Mouse (Mus musculus) hindbrain, embryonic 15.5 days (tissue): ENCODE measurements around the gene Adcy9. TPM values are rescaled to one million over a fixed set of nuclear protein-coding genes. Genes with fewer than 3 reads are reported as not detected.

ENCODE experiments used
- ATAC-seq: fragments of 200-750 bp; cut with Nextera tagmentation; 2 replicates; pipeline ENCODE4 v1.8.0; 2017; ENCODE audit warnings: low read depth, moderate number of reproducible peaks, moderate TSS enrichment; ENCODE audit not compliant: low FRiP score
- H3K27ac ChIP-seq: fragments of 300-500 bp; sonication (generic); replicated peaks from 2 replicates; pipeline ENCODE4 v1.5.1; 2015; ENCODE audit warnings: mild to moderate bottlenecking, inconsistent platforms
- H3K27me3 ChIP-seq: fragments of 300-500 bp; sonication (generic); 2 replicates; pipeline ENCODE4 v1.6.1; 2015; ENCODE audit warnings: control low read depth, inconsistent platforms
- H3K36me3 ChIP-seq: fragments of 300-500 bp; sonication (generic); 2 replicates; pipeline ENCODE4 v1.6.1; 2015; ENCODE audit warnings: control low read depth, inconsistent platforms
- H3K4me1 ChIP-seq: fragments of 300-500 bp; sonication (generic); replicated peaks from 2 replicates; pipeline ENCODE4 v1.6.1; 2015; ENCODE audit warnings: control low read depth, inconsistent platforms
- H3K4me2 ChIP-seq: fragments of 300-500 bp; sonication (generic); 2 replicates; pipeline ENCODE4 v1.6.1; 2015; ENCODE audit warnings: moderate library complexity, mild to moderate bottlenecking, inconsistent platforms
- H3K4me3 ChIP-seq: fragments of 300-500 bp; sonication (generic); 2 replicates; pipeline ENCODE4 v1.5.1; 2015; ENCODE audit warnings: mild to moderate bottlenecking, inconsistent platforms
- H3K9ac ChIP-seq: fragments of 300-500 bp; sonication (generic); 2 replicates; pipeline ENCODE4 v1.6.1; 2015; ENCODE audit warnings: inconsistent platforms
- H3K9me3 ChIP-seq: fragments of 300-500 bp; sonication (generic); 2 replicates; pipeline ENCODE4 v1.6.1; 2016; ENCODE audit warnings: control low read depth, inconsistent platforms
- WGBS: fragments of 180-500 bp; shearing (Covaris S2); methylation state at CpG from one replicate; pipeline ENCODE4 v1.1.7; 2015; 5-methylcytosine and 5-hydroxymethylcytosine counted together
- polyA plus RNA-seq: library from polyadenylated mRNA; unstranded; fragments of >200 nt; fragmentation: Nextera tagmentation; extraction: Ambion mirVana; gene quantifications from 2 replicates; pipeline ENCODE4 v1.2.1, GENCODE M21; 2015

Gene Adcy9
- polyA plus RNA-seq, 1 experiment from 2014 or later = 4.9 TPM

DNA sequence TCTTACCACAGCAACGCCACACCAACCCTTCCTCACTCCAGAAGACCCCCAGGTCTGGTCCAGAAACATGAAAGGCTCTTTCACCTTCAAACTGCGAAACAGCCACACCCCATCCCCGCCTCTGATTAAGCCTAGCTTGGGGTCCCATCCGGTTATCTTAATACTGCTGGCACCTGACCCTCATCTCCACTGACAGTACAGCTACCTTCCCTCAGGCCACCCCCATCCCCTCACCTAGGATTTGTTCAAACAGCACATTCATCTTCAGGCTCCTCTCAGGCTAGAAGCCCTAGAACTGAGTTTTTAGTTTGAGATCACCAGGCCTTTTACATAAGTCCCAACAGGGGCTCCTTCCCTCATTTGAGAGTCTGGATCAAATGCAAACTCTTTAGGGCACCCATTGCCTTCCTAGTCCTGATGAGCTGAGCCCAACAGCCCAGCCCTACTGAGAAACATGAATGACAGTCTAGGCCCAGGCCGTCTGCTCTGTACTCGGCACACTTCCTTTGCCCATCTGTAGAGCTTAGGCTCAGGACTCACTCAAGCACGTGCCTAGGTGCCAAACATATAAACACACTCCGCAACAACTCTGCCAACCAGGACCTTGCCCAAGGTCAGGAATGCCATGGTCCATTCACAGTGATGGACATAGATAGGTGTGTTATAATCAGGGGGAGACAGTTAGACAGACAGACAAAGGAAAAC is 5.3 kb downstream of the Adcy9 start:
- no peak for ATAC-seq
- H3K9ac ChIP-seq = no peak overlapping the region

DNA sequence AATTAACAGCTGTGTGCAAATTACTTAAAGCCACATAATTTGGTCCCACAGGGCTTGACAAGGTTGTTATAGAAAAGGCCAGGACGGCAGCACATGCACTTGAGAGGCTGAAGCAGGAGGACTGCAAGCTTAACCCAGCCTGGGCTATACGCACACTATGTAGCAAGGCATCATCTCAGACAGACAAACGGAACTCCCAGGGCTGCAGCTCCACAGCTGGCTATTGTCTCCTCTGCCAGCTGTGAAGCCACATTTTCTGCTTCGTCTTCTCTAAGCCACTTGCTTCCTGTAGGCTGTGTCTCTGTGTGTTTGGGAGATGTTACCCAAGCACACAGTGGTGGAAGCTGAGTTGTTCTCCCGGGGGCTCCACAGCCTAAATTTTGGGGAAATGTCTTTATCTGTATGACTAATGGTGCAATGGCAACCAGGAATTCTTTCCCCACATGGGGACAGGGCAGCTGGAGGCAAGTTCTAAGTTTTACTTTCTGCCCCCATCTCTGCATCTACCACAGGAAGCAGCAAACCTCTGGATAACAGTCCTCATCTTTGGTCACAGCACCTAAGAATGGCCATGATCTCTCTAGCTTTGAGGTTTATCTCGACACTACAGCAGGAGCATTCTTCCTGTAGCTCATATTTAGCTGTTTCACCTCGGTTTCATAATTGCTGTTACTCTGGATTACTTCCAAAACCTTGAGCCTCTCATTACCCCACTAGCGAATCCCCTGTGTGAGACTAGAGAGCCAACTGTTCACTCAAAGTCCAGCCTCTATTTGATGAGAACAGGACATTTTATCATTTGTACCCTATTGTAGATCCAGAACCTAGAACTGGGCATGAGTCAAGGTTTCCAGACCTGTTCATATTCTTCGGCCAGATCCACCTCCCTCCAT is 6.1 kb downstream of the Adcy9 start:
- no peak for ATAC-seq
- no peaks in the 10 kb centered on the region for H3K9me3 ChIP-seq
- no peaks in the 10 kb centered on the region for H3K36me3 ChIP-seq
- no peaks in the 10 kb centered on the region for H3K27me3 ChIP-seq
- peak overlapping the region; percentile 95 for H3K4me2 ChIP-seq
- H3K27ac ChIP-seq = no peak overlapping the region
- H3K4me1 ChIP-seq = peaks cover 59% of the 10 kb centered on the region
- H3K4me3 ChIP-seq = no peak overlapping the region
- no peak overlapping the region for H3K9ac ChIP-seq
- 67% methylated on average over 9 of the region's 9 CpGs for WGBS

More for the DNA sequence above, 5.3 kb downstream of the Adcy9 start:
- peak overlapping the region; percentile 95 for H3K4me2 ChIP-seq
- no peak overlapping the region for H3K27ac ChIP-seq
- H3K27me3 ChIP-seq = no peaks in the 10 kb centered on the region
- H3K36me3 ChIP-seq = no peaks in the 10 kb centered on the region
- 78% methylated on average over 8 of the region's 8 CpGs for WGBS
- H3K4me1 ChIP-seq = peaks cover 61% of the 10 kb centered on the region
- H3K9me3 ChIP-seq = no peaks in the 10 kb centered on the region
- H3K4me3 ChIP-seq = peak overlapping the region; percentile 17

DNA sequence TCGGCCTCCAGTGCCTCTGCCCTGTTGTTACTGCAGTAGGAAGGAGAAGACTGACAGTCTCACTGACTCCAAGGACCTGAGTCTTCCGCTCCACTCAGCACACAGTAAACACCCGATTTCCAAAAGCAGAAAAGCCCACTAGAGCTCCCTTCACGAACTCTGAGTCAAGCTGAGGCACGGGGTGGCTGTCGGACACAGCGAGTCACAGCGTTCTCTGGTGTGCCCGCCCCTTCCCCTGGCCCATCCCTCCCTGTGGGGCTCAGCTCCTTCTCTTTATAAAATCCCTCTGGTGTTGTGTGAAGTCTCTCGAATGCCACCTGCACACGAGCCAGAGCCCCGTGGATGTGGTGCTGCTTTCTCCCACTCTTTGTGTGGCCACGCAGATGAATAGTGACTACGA is 7.0 kb downstream of the Adcy9 start:
- WGBS = 50% methylated on average over 14 of the region's 14 CpGs
- Histone ChIP-seq H3K27ac (no peak overlapping the region), H3K4me2 (no peak overlapping the region), H3K9ac (no peak overlapping the region), H3K27me3 (no peaks in the 10 kb centered on the region), H3K4me3 (no peak overlapping the region), H3K9me3 (no peaks in the 10 kb centered on the region), H3K36me3 (no peaks in the 10 kb centered on the region), H3K4me1 (peaks cover 49% of the 10 kb centered on the region)
- no peak for ATAC-seq

DNA sequence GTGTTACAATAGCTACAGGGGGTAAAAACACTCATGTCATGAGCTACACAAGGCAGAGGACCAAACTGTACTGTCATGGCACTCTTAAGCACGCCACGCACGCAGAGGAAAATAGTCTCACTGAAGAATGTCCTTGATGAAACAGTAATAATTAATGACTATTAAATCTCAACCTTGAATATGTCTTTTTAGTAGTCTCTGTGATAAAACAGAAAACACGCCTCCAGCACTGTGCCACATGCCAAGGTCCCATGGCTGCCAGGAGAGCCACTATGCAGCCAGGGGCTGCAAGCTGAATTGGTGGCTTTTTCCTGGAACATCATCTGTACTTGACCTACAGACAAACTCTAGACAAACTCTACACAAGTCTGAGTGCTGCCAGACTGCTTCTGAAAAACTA is 8.0 kb downstream of the Adcy9 start:
- Histone ChIP-seq H3K9ac (no peak overlapping the region), H3K36me3 (no peaks in the 10 kb centered on the region), H3K27ac (no peak overlapping the region), H3K4me1 (peaks cover 39% of the 10 kb centered on the region), H3K4me3 (no peak overlapping the region), H3K27me3 (no peaks in the 10 kb centered on the region), H3K4me2 (no peak overlapping the region), H3K9me3 (no peaks in the 10 kb centered on the region)
- 90% methylated on average over 4 of the region's 4 CpGs for WGBS
- ATAC-seq = no peak

DNA sequence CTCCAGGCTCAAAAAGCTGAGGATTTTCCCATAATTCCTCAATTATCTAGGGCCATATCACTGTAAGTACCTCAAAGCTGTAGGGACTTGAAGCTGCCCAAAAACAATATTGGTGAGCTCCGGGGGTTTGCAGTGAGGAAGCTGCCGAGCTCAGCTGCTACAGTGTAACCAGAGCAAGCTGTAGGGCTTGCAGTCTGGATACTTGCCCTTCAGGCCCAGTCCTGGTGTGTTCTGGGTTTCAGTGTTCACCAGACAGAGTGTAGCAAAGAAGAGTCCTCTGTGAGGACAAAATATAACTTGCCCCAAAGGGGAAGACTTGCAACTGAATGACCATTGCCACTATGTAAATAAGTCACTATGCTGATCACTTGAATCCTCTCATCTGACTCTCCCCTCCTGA is 9.0 kb downstream of the Adcy9 start:
- Histone ChIP-seq H3K36me3 (no peaks in the 10 kb centered on the region), H3K4me1 (peaks cover 31% of the 10 kb centered on the region), H3K27me3 (no peaks in the 10 kb centered on the region), H3K27ac (no peak overlapping the region), H3K9ac (no peak overlapping the region), H3K4me3 (no peak overlapping the region), H3K9me3 (no peaks in the 10 kb centered on the region), H3K4me2 (no peak overlapping the region)
- no peak for ATAC-seq
- WGBS = 68% methylated on average over 2 of the region's 2 CpGs

DNA sequence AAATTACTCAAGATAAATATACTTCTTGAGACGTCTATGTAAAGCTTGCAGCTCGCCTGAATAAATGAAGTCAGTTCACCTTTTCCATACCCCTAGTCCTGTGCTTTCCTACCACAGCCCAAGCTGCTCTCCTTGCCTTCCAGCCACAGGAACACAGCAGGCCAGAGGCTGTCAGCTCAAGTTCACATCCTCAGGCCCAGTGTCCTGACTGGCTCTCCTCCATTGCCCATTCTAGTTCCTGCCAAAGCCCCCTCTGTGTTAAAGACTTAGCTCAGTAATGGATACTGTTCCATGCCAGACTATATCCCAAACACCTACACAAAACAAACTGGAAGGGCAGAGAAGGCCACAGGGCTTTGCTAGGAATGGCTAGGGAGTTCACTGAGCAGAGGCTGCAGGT is 12.8 kb downstream of the Adcy9 start:
- no peak overlapping the region for H3K4me3 ChIP-seq
- 75% methylated on average over 2 of the region's 2 CpGs for WGBS
- no peak for ATAC-seq

DNA sequence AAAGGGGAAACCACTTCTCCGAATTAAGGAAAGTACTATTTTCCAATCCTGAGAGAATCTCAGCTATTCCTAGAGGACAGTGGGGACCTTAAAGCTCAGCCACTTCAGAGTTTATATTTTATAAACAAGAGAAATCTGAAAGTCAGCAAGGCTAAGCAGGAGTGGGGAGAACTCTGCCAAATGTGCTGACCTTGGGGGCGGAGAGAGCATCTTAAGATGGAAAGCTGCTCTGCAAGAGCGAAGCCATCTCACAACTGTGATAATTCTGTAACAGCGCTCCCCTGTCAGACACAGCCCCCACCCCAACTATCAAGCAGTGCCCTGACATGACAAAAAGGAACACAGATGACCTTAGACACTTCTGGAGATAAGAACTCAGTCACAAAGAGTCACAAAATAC is 13.6 kb downstream of the Adcy9 start:
- Histone ChIP-seq H3K4me3 (no peak overlapping the region), H3K27ac (no peak overlapping the region), H3K27me3 (no peaks in the 10 kb centered on the region), H3K9me3 (no peaks in the 10 kb centered on the region), H3K4me2 (no peak overlapping the region), H3K9ac (no peak overlapping the region), H3K4me1 (no peaks in the 10 kb centered on the region; the same call in 1 of the 2 replicates), H3K36me3 (no peaks in the 10 kb centered on the region)
- no peak for ATAC-seq
- 84% methylated on average over 4 of the region's 4 CpGs for WGBS

More for the DNA sequence above, 12.8 kb downstream of the Adcy9 start:
- Histone ChIP-seq H3K9ac (no peak overlapping the region), H3K27ac (no peak overlapping the region), H3K36me3 (no peaks in the 10 kb centered on the region), H3K4me2 (no peak overlapping the region), H3K27me3 (no peaks in the 10 kb centered on the region), H3K9me3 (no peaks in the 10 kb centered on the region), H3K4me1 (no peaks in the 10 kb centered on the region; the same call in 1 of the 2 replicates)

DNA sequence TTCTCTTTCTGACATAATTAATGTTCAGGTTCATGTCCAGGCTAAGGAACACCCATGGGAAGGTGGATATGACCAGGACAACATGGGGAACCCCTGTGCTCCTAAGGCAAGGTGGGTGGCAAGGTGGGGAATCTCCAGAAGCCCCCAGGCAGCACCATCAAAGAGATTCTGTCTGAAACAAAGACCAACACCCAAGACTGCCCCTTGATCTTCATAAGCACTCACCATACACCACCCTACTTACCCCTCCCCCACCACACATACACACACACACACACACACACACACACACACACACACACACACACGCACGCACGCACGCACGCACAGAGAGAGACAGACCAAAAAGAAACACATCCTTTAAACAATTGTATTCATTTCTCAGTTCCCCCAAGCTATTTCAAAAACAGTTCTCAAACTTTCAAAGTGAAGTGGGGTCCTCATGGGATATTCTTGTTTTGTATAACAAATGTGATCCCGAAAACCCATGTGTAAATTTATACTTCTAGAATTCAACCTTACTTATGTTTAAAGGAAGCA is 14.2 kb downstream of the Adcy9 start:
- Histone ChIP-seq H3K27me3 (no peaks in the 10 kb centered on the region), H3K4me2 (no peak overlapping the region), H3K27ac (no peak overlapping the region), H3K4me1 (no peaks in the 10 kb centered on the region; the same call in 1 of the 2 replicates), H3K4me3 (no peak overlapping the region), H3K9ac (no peak overlapping the region), H3K9me3 (no peaks in the 10 kb centered on the region), H3K36me3 (no peaks in the 10 kb centered on the region)
- no peak for ATAC-seq
- 84% methylated on average over 6 of the region's 6 CpGs for WGBS

DNA sequence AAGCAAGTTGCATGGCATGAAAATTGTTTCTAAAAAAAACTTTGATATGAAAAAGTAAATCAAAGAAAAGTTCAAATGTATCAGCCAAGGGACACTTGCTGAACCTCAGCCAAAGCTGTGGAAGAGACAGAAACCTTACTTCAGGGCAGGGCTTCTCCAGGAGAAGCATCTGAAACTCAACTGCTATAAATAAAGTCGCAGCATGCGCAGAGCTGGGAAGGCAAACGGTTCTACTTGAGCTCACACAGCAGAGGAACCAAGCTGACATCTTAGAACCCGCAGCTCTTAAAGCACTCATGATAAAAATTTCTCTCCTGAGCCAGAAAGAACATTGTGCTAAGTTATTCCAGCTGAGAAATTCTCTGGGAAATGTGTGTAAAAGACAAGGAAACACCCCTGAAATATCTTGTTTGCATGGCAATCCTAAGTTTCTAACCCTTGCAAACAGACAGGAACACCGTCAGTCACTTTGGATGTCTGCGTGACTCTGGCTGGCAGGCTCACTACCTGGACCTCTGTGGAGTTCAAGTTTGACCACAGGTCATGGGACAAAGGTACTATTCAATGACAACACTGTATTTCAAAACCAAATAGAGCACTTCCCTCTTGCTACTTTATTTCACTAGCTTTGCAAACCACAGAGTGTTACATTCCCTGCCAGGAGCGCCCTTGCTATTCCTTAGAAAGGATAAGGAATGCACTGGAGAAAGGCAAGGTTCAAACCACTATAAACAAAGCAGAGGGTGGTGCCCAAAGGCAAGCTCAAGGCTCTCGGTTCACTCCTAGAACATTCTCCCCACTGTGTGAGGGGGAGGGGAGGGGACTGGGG is 15.2 kb downstream of the Adcy9 start:
- Histone ChIP-seq H3K27ac (no peak overlapping the region), H3K9ac (no peak overlapping the region), H3K4me1 (no peaks in the 10 kb centered on the region; the same call in 1 of the 2 replicates), H3K36me3 (no peaks in the 10 kb centered on the region), H3K4me3 (no peak overlapping the region), H3K27me3 (no peaks in the 10 kb centered on the region), H3K4me2 (no peak overlapping the region), H3K9me3 (no peaks in the 10 kb centered on the region)
- 67% methylated on average over 8 of the region's 8 CpGs for WGBS
- no peak for ATAC-seq

DNA sequence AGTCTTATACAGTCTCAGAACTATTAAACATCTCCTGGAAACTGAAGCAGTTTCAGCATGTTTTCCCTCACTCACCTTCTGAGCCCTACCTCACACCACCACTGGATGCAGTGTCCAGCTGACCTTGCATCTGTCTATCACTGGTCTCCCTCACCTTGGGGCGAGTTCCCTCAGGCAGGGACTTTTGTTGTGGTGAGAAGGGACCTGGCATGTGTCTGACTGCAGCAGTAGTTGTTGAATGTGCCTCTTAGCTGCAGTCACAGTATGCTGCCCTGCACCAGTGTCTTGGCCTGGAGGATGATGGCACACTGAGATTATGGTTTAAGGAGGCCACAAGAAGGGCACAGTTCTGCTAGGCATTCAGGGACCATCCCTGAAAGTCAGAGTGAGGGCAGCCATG is 19.2 kb downstream of the Adcy9 start:
- H3K36me3 ChIP-seq = no peaks in the 10 kb centered on the region
- H3K27me3 ChIP-seq = no peaks in the 10 kb centered on the region
- no peaks in the 10 kb centered on the region for H3K4me1 ChIP-seq
- 67% methylated on average over 1 of the region's 1 CpGs for WGBS
- H3K27ac ChIP-seq = no peak overlapping the region
- H3K9ac ChIP-seq = no peak overlapping the region
- no peak overlapping the region for H3K4me3 ChIP-seq
- no peak for ATAC-seq
- no peaks in the 10 kb centered on the region for H3K9me3 ChIP-seq
- no peak overlapping the region for H3K4me2 ChIP-seq

DNA sequence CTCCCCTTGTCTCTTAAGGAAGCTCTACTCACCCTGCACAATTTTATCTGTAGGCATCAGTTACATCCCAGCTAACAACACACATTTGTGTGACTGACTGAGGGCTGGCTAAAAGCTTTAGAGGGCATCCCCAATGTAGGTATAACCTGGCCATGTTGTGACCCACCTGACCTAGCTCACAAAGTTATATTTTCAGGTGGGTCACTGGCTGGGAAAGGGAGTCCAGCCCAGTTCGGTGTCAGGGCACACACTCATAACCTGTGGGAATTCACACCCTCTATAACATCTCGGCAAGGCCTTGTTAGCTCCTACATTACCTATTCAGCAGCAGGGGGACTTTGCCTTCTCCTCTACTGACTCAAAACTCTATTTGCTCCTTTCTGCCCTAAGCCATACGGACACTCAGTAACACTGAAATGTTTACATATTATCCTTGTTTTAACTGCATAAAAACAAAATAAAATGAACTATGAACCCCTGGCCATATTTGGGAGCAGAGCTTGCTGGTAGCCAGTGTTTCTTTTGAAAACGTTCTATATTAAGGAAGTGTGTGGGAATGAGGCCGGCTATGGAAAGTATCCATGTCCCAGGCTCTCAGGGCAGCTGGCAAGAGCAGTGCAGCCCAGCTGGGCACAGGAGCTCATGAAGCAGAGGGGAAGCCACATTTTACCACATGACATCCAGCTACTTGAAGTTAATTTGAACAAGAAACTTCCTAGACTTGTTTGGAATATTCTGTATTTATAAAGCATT is 20.7 kb downstream of the Adcy9 start:
- H3K9me3 ChIP-seq = no peaks in the 10 kb centered on the region
- H3K27ac ChIP-seq = no peak overlapping the region
- ATAC-seq = no peak
- 84% methylated on average over 5 of the region's 5 CpGs for WGBS
- no peak overlapping the region for H3K9ac ChIP-seq
- no peaks in the 10 kb centered on the region for H3K27me3 ChIP-seq
- H3K4me1 ChIP-seq = no peaks in the 10 kb centered on the region
- no peak overlapping the region for H3K4me2 ChIP-seq
- H3K36me3 ChIP-seq = no peaks in the 10 kb centered on the region
- H3K4me3 ChIP-seq = no peak overlapping the region
